Mouse (Mus musculus): ENCODE measurements around the gene Tmem198b. TPM values are rescaled to one million over a fixed set of nuclear protein-coding genes. Genes with fewer than 3 reads are reported as not detected.

Gene Tmem198b
- polyA plus RNA-seq, 1 experiment from 2014 or later: 2.1 TPM

DNA sequence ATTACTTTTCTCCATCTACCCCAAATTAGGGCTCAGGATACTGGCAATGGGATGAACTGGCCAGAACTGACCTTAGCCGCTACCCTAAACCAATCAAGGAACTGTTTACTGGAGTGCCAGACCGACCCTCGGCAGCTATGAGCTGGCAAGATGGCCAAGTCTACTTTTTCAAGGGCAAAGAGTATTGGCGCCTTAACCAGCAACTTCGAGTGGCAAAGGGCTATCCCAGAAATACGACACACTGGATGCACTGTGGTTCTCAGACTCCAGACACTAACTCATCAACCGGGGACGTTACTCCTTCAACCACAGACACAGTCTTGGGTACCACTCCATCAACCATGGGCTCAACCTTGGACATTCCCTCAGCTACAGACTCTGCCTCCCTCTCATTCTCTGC lies 5.5 kb downstream of the Tmem198b start:
- Histone ChIP-seq H3K27ac (replicated peaks) (no peak overlapping the region), H3K4me2 (no peak overlapping the region), H3K36me3 (replicated peaks) (no peaks in the 10 kb centered on the region), H3K9ac (no peak overlapping the region), H3K4me1 (replicated peaks) (peaks cover 12% of the 10 kb centered on the region), H3K4me3 (replicated peaks) (no peak overlapping the region), H3K27me3 (peaks cover 19% of the 10 kb centered on the region), H3K9me3 (replicated peaks) (no peaks in the 10 kb centered on the region)
- ATAC-seq (ENCODE audit: insufficient read depth): no peak
- WGBS (ENCODE audit: insufficient replicate concordance): 71% methylated on average over 8 of the region's 8 CpGs

DNA sequence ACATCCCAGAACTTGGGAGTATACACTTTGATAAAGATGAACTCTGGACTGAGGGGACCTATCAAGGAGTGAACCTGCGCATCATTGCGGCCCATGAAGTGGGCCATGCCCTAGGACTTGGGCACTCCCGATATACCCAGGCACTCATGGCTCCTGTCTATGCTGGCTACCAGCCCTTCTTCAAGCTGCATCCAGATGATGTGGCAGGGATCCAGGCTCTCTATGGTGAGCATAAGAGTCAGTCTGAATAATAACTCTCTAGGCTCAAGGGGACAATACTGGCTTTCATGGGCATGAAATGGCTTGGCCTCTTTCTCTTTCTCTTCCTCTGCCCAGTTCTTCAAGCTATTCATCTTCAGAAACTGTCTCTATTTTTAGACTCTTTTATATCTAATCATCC lies 8.6 kb downstream of the Tmem198b start:
- Histone ChIP-seq H3K9me3 (replicated peaks) (no peaks in the 10 kb centered on the region), H3K4me1 (replicated peaks) (peaks cover 5% of the 10 kb centered on the region; the same call in 1 of the 2 replicates), H3K27me3 (no peaks in the 10 kb centered on the region), H3K27ac (replicated peaks) (no peak overlapping the region), H3K9ac (no peak overlapping the region), H3K4me3 (replicated peaks) (no peak overlapping the region), H3K36me3 (replicated peaks) (no peaks in the 10 kb centered on the region), H3K4me2 (no peak overlapping the region)
- 82% methylated on average over 3 of the region's 3 CpGs for WGBS (ENCODE audit: insufficient replicate concordance)
- ATAC-seq (ENCODE audit: insufficient read depth): no peak

DNA sequence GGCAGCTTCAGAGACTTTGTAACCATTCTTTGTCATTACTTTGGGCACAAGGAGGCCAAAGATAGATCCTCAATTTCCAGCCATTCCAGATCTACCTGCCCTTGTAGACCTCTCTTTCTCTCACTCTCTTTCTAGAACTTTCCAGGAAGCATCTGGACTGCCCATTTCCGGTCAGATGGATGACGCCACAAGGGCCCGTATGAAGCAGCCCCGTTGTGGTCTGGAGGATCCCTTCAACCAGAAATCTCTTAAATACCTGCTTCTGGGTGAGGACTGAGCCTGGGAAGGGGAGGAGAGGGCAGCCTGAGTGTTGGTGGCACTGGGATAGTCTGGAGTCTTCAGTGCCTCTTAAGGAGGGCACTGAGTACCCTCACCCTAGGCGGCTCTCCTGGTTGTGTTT lies 9.8 kb downstream of the Tmem198b start:
- ATAC-seq (ENCODE audit: insufficient read depth): no peak
- H3K4me1 ChIP-seq (replicated peaks): peaks cover 5% of the 10 kb centered on the region; the same call in 1 of the 2 replicates
- H3K9me3 ChIP-seq (replicated peaks): no peaks in the 10 kb centered on the region
- H3K36me3 ChIP-seq (replicated peaks): no peaks in the 10 kb centered on the region
- H3K4me3 ChIP-seq (replicated peaks): no peak overlapping the region
- H3K27ac ChIP-seq (replicated peaks): no peak overlapping the region
- H3K27me3 ChIP-seq: no peaks in the 10 kb centered on the region
- 64% methylated on average over 5 of the region's 5 CpGs for WGBS (ENCODE audit: insufficient replicate concordance)
- no peak overlapping the region for H3K9ac ChIP-seq
- H3K4me2 ChIP-seq: no peak overlapping the region

DNA sequence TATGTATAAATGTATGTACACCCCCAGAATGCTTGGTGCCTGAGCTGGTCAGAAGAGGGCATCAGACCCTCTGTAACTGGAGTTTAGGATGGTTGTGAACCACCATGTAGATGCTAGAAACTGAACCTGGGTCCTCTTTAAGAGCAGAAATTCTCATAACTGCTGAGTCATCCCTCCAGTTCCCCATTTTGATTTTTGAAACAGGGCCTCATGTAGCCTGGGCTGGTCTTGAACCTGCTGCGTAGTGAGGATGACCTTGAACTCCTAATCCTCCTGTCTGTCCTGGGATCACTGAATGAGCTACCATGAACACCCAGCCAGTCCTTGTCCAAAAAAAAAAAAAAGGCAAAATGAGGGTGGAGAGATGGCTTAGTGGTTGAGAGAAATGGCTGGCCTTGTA lies 10.9 kb downstream of the Tmem198b start:
- 76% methylated on average over 1 of the region's 1 CpGs for WGBS (ENCODE audit: insufficient replicate concordance)
- no peaks in the 10 kb centered on the region for H3K27me3 ChIP-seq
- ATAC-seq (ENCODE audit: insufficient read depth): no peak
- peaks cover 5% of the 10 kb centered on the region; the same call in 1 of the 2 replicates for H3K4me1 ChIP-seq (replicated peaks)
- no peaks in the 10 kb centered on the region for H3K36me3 ChIP-seq (replicated peaks)
- H3K9ac ChIP-seq: no peak overlapping the region
- H3K4me3 ChIP-seq (replicated peaks): no peak overlapping the region
- H3K27ac ChIP-seq (replicated peaks): no peak overlapping the region
- no peaks in the 10 kb centered on the region for H3K9me3 ChIP-seq (replicated peaks)
- no peak overlapping the region for H3K4me2 ChIP-seq

DNA sequence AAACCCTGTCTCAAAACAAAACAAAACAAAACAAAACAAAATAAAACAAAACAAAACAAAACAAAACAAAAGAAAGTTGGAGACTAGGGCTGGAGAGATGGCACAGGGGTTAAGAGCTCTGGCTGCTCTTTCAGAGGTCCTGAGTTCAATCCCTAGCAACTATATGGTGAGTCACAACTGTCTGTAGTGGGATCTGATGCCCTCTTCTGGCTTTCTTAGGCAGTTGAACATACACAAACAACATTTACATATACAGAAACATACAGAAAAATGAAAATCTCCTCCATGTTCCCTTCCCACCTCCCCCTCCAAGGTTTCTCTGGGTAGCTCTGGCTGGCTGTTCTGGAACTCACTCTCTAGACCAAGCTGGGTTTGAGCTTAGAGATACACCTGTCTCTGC lies 12.1 kb downstream of the Tmem198b start:
- Histone ChIP-seq H3K27ac (replicated peaks) (no peak overlapping the region), H3K9ac (no peak overlapping the region), H3K27me3 (no peaks in the 10 kb centered on the region), H3K4me1 (replicated peaks) (peaks cover 5% of the 10 kb centered on the region; the same call in 1 of the 2 replicates), H3K9me3 (replicated peaks) (no peaks in the 10 kb centered on the region), H3K4me3 (replicated peaks) (no peak overlapping the region), H3K4me2 (no peak overlapping the region), H3K36me3 (replicated peaks) (no peaks in the 10 kb centered on the region)
- ATAC-seq (ENCODE audit: insufficient read depth): no peak

DNA sequence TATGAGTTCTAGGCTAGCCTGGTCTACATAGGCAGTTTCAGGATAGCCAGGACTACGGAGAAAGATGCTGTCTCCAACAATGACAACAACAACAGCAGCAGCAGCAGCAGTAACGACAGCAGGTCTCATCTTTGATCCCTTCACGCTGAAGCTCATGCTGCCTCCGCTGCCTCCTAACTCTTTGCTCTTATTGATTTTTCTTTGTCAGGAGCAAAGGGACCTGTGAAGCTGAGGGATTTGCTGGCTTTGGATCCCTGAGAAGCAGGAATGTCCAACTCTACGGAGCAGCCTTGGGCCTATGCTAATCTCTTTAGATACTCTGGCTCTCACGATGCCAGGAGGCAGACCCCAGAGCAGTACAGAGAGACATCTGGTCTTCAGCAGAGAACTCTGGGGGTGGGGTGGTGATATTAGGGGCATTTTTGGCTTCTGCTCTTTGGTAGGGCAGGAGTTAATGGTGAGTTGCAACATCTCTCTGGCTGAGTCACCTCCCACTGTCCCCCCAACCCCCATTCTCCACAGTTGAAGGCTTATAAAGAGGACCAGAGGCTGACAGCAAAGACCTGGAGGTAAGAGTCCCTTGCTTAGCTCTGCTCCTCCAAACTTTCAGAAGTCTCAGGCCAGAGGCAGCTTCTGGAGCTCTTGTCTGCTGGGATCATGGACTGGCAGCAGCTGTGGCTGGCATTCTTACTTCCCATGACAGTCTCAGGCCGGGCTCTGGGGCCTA lies 13.6 kb downstream of the Tmem198b start, which contains the start of gene Mmp19:
Gene Mmp19, plus strand, starts transcription at position 513 of the 727 bp plus-strand sequence.
- H3K4me2 ChIP-seq: peak within 1 kb of the TSS; percentile 48
- peak within 1 kb of the TSS; percentile 42 for H3K4me3 ChIP-seq (replicated peaks)
- no peaks in the 10 kb centered on the region for H3K27me3 ChIP-seq
- no peaks in the 10 kb centered on the region for H3K9me3 ChIP-seq (replicated peaks)
- H3K4me1 ChIP-seq (replicated peaks): peaks cover 5% of the 10 kb centered on the region; the same call in 1 of the 2 replicates
- peak; percentile 71; the same call in 1 of the 2 replicates for ATAC-seq (ENCODE audit: insufficient read depth)
- H3K27ac ChIP-seq (replicated peaks): peak within 1 kb of the TSS; percentile 64
- H3K36me3 ChIP-seq (replicated peaks): no peaks in the 10 kb centered on the region
- 50% methylated on average over 7 of the region's 7 CpGs for WGBS (ENCODE audit: insufficient replicate concordance)
- no peak within 1 kb of the TSS for H3K9ac ChIP-seq

DNA sequence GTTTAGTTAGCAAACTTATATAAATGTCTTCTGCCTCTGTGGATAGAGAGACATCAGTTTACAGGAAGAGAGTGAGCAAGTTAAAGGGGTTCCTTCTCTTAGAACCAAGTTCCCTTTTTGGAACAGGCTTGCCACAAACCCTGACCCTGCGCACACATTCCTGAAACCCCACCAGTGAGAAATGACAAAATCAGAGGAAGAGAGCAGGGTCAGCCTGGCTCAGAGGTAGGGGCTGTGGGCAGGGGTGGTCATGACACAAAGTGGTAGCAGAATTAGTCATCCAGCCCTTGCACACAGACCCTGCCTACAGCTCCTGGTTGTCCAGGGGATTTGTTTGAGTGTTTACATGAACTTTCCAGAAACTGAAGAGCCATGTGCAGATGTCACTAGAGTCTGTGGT lies 24.0 kb downstream of the Tmem198b start:
- Histone ChIP-seq H3K27me3 (no peaks in the 10 kb centered on the region), H3K27ac (replicated peaks) (no peak overlapping the region), H3K36me3 (replicated peaks) (no peaks in the 10 kb centered on the region), H3K4me3 (replicated peaks) (no peak overlapping the region), H3K4me2 (no peak overlapping the region), H3K4me1 (replicated peaks) (peaks cover 11% of the 10 kb centered on the region; the same call in 1 of the 2 replicates), H3K9me3 (replicated peaks) (0 out of 2 replicates have a peak, but pooled peaks cover 4% of the 10 kb centered on the region), H3K9ac (no peak overlapping the region)
- ATAC-seq (ENCODE audit: insufficient read depth): no peak
- WGBS (ENCODE audit: insufficient replicate concordance): 23% methylated on average over 1 of the region's 1 CpGs

DNA sequence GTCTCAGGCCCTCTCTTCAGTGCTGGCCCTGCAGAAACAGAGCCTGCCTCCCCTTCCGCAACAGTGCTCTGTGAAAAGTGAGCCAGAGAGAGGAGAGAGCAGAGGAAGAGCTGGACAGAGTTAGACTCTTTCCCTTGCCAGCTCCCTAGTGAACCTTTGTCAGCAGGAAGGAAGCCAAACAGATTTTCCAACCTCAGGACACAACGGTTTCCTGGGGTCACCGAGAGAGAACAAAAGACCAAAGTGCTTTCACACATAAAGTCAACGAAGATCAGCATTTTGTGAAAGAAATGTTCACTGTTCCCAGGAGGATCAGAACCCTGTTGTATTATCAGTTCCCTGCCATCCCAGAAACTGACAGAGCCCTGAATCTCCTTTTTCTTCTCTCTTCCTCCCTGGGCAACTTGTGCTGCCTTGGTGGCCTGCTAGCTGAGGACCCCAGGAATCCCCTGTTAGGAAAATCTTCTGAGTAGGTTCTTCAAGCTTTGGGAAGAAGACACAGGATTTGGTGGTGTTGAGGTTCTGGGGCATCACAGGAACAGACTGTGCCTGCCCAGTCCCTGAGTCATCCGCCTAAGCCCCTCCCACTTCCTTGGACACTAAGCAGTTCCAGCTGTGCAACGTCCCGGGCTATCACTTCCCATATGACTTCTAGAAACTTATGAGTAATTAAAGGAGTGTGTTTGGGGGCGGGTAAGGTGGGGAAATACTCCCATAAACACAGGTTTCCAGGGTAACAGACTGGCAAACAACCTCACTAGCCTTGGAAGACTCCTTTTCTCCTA lies 25.0 kb downstream of the Tmem198b start:
- Histone ChIP-seq H3K4me3 (replicated peaks) (no peak overlapping the region), H3K4me2 (no peak overlapping the region), H3K36me3 (replicated peaks) (no peaks in the 10 kb centered on the region), H3K27me3 (no peaks in the 10 kb centered on the region), H3K27ac (replicated peaks) (0 out of 2 replicates have a peak overlapping the region, but pooled peaks have one; percentile 42), H3K9ac (no peak overlapping the region), H3K4me1 (replicated peaks) (peaks cover 11% of the 10 kb centered on the region; the same call in 1 of the 2 replicates), H3K9me3 (replicated peaks) (0 out of 2 replicates have a peak, but pooled peaks cover 4% of the 10 kb centered on the region)
- ATAC-seq (ENCODE audit: insufficient read depth): peak; percentile 77
- 17% methylated on average over 8 of the region's 8 CpGs for WGBS (ENCODE audit: insufficient replicate concordance)

DNA sequence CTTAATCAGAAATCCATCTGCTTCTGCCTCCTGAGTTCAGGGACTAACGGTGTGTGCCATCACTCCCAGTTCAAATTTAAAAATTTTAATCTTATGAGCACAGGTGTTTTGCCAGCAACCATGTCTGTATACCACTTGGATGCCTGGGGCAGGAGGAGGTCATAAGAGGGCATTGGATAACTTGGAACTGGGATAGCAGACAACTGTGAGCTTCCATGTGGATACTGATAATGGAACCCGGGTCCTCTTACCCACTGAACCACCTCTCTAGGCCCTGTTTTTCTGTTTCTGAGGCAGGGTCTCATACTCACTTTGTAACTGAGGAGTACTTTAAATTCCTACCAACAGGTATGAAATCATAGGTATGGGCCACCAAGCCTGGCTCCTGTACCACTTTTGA lies 25.7 kb downstream of the Tmem198b start:
- Histone ChIP-seq H3K9ac (no peak overlapping the region), H3K9me3 (replicated peaks) (no peaks in the 10 kb centered on the region), H3K27me3 (no peaks in the 10 kb centered on the region), H3K36me3 (replicated peaks) (no peaks in the 10 kb centered on the region), H3K4me2 (no peak overlapping the region), H3K27ac (replicated peaks) (0 out of 2 replicates have a peak overlapping the region, but pooled peaks have one; percentile 9), H3K4me1 (replicated peaks) (peaks cover 11% of the 10 kb centered on the region; the same call in 1 of the 2 replicates), H3K4me3 (replicated peaks) (no peak overlapping the region)
- ATAC-seq (ENCODE audit: insufficient read depth): no peak
- 51% methylated on average over 2 of the region's 2 CpGs for WGBS (ENCODE audit: insufficient replicate concordance)

DNA sequence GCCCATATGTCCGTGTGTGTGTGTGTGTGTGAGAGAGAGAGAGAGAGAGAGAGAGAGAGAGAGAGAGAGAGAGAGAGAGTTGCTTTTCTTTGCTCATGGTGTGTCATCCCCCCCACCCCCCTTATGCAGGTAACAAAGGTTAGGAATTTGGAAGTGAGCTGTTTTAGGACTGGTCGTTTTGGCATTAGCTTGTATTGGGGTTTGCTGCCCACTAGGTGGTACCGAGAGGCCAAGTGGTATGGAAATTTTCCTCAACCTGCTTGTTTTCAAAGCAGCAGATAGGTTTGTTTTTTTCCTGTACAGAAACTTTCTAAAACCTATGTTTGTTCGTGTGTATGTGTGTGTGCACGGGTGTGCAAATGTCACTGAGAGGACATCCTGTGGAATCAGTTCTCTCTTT lies 30.5 kb downstream of the Tmem198b start:
- Histone ChIP-seq H3K4me3 (replicated peaks) (no peak overlapping the region), H3K9me3 (replicated peaks) (no peaks in the 10 kb centered on the region), H3K36me3 (replicated peaks) (no peaks in the 10 kb centered on the region), H3K27ac (replicated peaks) (no peak overlapping the region), H3K27me3 (no peaks in the 10 kb centered on the region), H3K4me1 (replicated peaks) (peaks cover 6% of the 10 kb centered on the region; the same call in 1 of the 2 replicates), H3K9ac (no peak overlapping the region), H3K4me2 (no peak overlapping the region)
- no peak for ATAC-seq (ENCODE audit: insufficient read depth)
- 18% methylated on average over 5 of the region's 5 CpGs for WGBS (ENCODE audit: insufficient replicate concordance)

DNA sequence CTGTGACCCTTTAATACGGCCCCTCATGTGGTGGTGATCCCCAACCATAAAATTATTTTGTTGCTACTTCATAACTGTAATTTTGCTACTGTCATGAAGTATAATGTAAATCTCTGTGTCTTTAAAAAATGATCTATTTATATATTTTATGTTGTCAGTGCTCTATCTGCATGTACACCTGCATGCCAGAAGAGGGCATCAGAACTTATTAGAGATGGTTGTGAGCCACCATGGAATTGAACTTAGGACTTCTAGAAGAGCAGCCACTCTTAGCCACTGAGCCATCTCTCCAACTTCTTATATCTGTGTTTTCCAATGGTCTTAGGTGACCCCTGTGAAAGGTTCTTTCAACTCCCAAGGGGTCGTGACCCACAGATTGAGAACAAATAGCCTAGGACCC lies 31.3 kb downstream of the Tmem198b start:
- Histone ChIP-seq H3K4me3 (replicated peaks) (no peak overlapping the region), H3K27ac (replicated peaks) (no peak overlapping the region), H3K36me3 (replicated peaks) (no peaks in the 10 kb centered on the region; the same call in 1 of the 2 replicates), H3K27me3 (no peaks in the 10 kb centered on the region), H3K9ac (no peak overlapping the region), H3K4me2 (no peak overlapping the region), H3K4me1 (replicated peaks) (peaks cover 4% of the 10 kb centered on the region; the same call in 1 of the 2 replicates), H3K9me3 (replicated peaks) (no peaks in the 10 kb centered on the region)
- no peak for ATAC-seq (ENCODE audit: insufficient read depth)
- WGBS (ENCODE audit: insufficient replicate concordance): 44% methylated on average over 2 of the region's 2 CpGs
